Comparison of ENCODE assay signal across 9 mouse cellular contexts in genomic region chr17:46287678-46288095, GRCm38 (mm10). TPM values are rescaled to one million over a fixed set of nuclear protein-coding genes. Genes with fewer than 3 reads are reported as not detected.
DNase-seq lines count a peak whose midpoint lies in the region; ATAC-seq and TF ChIP-seq lines count a peak whose summit lies in the region.
"Had no signal": no experiment of that assay in that cellular context is flagged by ENCODE, and none has a peak within 500 bp of the region (broad histone marks: within the 10 kb centered on the region; RNA-seq: fewer than 3 reads in every experiment).

No protein-coding gene starts in this region.

- TF ChIP-seq CTCF in layer of hippocampus, adult 2 months (conservative IDR thresholded peaks at IDR 0.05), result no peak

- H3K36me3 ChIP-seq in heart, embryonic 13.5 days, result no peaks in the 10 kb centered on the region
- no peaks in the 10 kb centered on the region for H3K36me3 ChIP-seq in kidney, embryonic 15.5 days
- H3K36me3 ChIP-seq in stomach, embryonic 15.5 days, result no peaks in the 10 kb centered on the region

- no peak overlapping the region for H3K4me2 ChIP-seq in heart, embryonic 13.5 days
- peak overlapping the region; percentile 24; the same call in 1 of the 2 replicates for H3K4me2 ChIP-seq in kidney, embryonic 15.5 days
- H3K4me2 ChIP-seq in stomach, embryonic 15.5 days, result no peak overlapping the region

- no peak overlapping the region for H3K4me3 ChIP-seq in heart, embryonic 13.5 days
- H3K4me3 ChIP-seq in kidney, embryonic 15.5 days (replicated peaks), result no peak overlapping the region
- no peak overlapping the region for H3K4me3 ChIP-seq in stomach, embryonic 15.5 days (replicated peaks)
- H3K4me3 ChIP-seq in layer of hippocampus, adult 2 months, result no peak overlapping the region

- H3K9me3 ChIP-seq in heart, embryonic 13.5 days, result no peaks in the 10 kb centered on the region
- H3K9me3 ChIP-seq in kidney, embryonic 15.5 days (replicated peaks), result no peaks in the 10 kb centered on the region
- no peaks in the 10 kb centered on the region for H3K9me3 ChIP-seq in stomach, embryonic 15.5 days

- peak; percentile 90 for DNase-seq in 3T3-L1 (ENCODE audit: low read depth, low spot score)
- peak; percentile 62 for DNase-seq in MN1 (ENCODE audit: low spot score)
- DNase-seq in layer of hippocampus, adult 2 months (ENCODE audit: low spot score in 2 of 2), result no peak
- no peak for DNase-seq in natural killer cell, adult 2 months (ENCODE audit: low spot score in 2 of 2)
- DNase-seq in layer of hippocampus, adult 9-11 months, result no peak

- 68% methylated on average over 11 of the region's 11 CpGs for WGBS in heart, embryonic 13.5 days
- 44% methylated on average over 11 of the region's 11 CpGs for WGBS in kidney, embryonic 15.5 days
- WGBS in stomach, embryonic 15.5 days, result 47% methylated on average over 11 of the region's 11 CpGs

- peaks cover 12% of the 10 kb centered on the region for H3K4me1 ChIP-seq in heart, embryonic 13.5 days
- peaks cover 28% of the 10 kb centered on the region for H3K4me1 ChIP-seq in kidney, embryonic 15.5 days
- H3K4me1 ChIP-seq in stomach, embryonic 15.5 days, result 0 out of 2 replicates have a peak, but pooled peaks cover 3% of the 10 kb centered on the region

- no peak overlapping the region; the same call in 1 of the 2 replicates for H3K27ac ChIP-seq in heart, embryonic 13.5 days (replicated peaks)
- H3K27ac ChIP-seq in kidney, embryonic 15.5 days, result 0 out of 2 replicates have a peak overlapping the region, but pooled peaks have one; percentile 24
- H3K27ac ChIP-seq in stomach, embryonic 15.5 days, result peak overlapping the region; percentile 3; the same call in 1 of the 2 replicates
- H3K27ac ChIP-seq in layer of hippocampus, adult 2 months, result no peak overlapping the region
- H3K27ac ChIP-seq: macrophage had no signal

- H3K27me3 ChIP-seq in heart, embryonic 13.5 days (replicated peaks), result peaks cover 12% of the 10 kb centered on the region
- H3K27me3 ChIP-seq in kidney, embryonic 15.5 days, result peaks cover 5% of the 10 kb centered on the region; the same call in 1 of the 2 replicates
- H3K27me3 ChIP-seq in stomach, embryonic 15.5 days (replicated peaks), result no peaks in the 10 kb centered on the region

- H3K9ac ChIP-seq in heart, embryonic 13.5 days, result peak overlapping the region; percentile 5; the same call in 1 of the 2 replicates
- no peak overlapping the region for H3K9ac ChIP-seq in kidney, embryonic 15.5 days
- no peak overlapping the region for H3K9ac ChIP-seq in stomach, embryonic 15.5 days

- no peak for ATAC-seq in heart, embryonic 13.5 days (ENCODE audit: extremely low read depth, insufficient number of reproducible peaks, low FRiP score, low TSS enrichment)
- peak; percentile 55; the same call in 1 of the 2 replicates for ATAC-seq in kidney, embryonic 15.5 days (replicated peaks; ENCODE audit: low FRiP score)
- peak; percentile 59; the same call in 1 of the 2 replicates for ATAC-seq in stomach, embryonic 15.5 days (ENCODE audit: insufficient read depth, low FRiP score, low read depth)

RNA-seq across cellular contexts. Expression of gene Tjap1, which starts 4.9 kb away (rescaled TPM):
- 35.7 and 37.1 TPM in 2 replicates for polyA plus RNA-seq in heart, embryonic 13.5 days (2015; fragmentation: Nextera tagmentation; extraction: Ambion mirVana)
- 40.3 and 47.7 TPM in 2 replicates for polyA plus RNA-seq in kidney, embryonic 15.5 days (2015; fragmentation: Nextera tagmentation; extraction: Ambion mirVana)
- 33.8 and 37.2 TPM in 2 replicates for polyA plus RNA-seq in stomach, embryonic 15.5 days (2015; fragmentation: Nextera tagmentation; extraction: Ambion mirVana)
- 10 to 100 TPM; 54.0 to 56.7 TPM for total RNA-seq in layer of hippocampus, adult 2 months (2021)

RNA-seq across cellular contexts. Expression of gene Dlk2, which starts 9.5 kb away (rescaled TPM):
- polyA plus RNA-seq in heart, embryonic 13.5 days (2015; fragmentation: Nextera tagmentation; extraction: Ambion mirVana), result 0.35 and 0.47 TPM in 2 replicates
- 0.42 and 0.85 TPM in 2 replicates for polyA plus RNA-seq in kidney, embryonic 15.5 days (2015; fragmentation: Nextera tagmentation; extraction: Ambion mirVana)
- polyA plus RNA-seq in stomach, embryonic 15.5 days (2015; fragmentation: Nextera tagmentation; extraction: Ambion mirVana), result 4.5 and 5.7 TPM in 2 replicates
- total RNA-seq in layer of hippocampus, adult 2 months (2021), result 10 to 100 TPM; 52.5 to 53.5 TPM
- polyA plus RNA-seq: macrophage had no signal

RNA-seq across cellular contexts. Expression of gene Lrrc73, which starts 34.4 kb away (rescaled TPM):
- polyA plus RNA-seq in heart, embryonic 13.5 days (2015; fragmentation: Nextera tagmentation; extraction: Ambion mirVana), result 0.59 and 0.88 TPM in 2 replicates
- 0.60 and 0.71 TPM in 2 replicates for polyA plus RNA-seq in kidney, embryonic 15.5 days (2015; fragmentation: Nextera tagmentation; extraction: Ambion mirVana)
- polyA plus RNA-seq in stomach, embryonic 15.5 days (2015; fragmentation: Nextera tagmentation; extraction: Ambion mirVana), result 0.58 and 1.1 TPM in 2 replicates
- total RNA-seq in layer of hippocampus, adult 2 months (2021), result 10 to 100 TPM; 57.3 to 58.2 TPM
- polyA plus RNA-seq: macrophage had no signal

RNA-seq across cellular contexts. Expression of gene Yipf3, which starts 39.8 kb away (rescaled TPM):
- polyA plus RNA-seq in heart, embryonic 13.5 days (2015; fragmentation: Nextera tagmentation; extraction: Ambion mirVana), result 80.3 and 83.1 TPM in 2 replicates
- 103 and 113 TPM in 2 replicates for polyA plus RNA-seq in kidney, embryonic 15.5 days (2015; fragmentation: Nextera tagmentation; extraction: Ambion mirVana)
- polyA plus RNA-seq in stomach, embryonic 15.5 days (2015; fragmentation: Nextera tagmentation; extraction: Ambion mirVana), result 98.2 and 104 TPM in 2 replicates
- total RNA-seq in layer of hippocampus, adult 2 months (2021), result 10 to 100 TPM; 80.3 to 95.2 TPM

RNA-seq across cellular contexts. Expression of gene Polr1c, which starts 39.8 kb away (rescaled TPM):
- polyA plus RNA-seq in heart, embryonic 13.5 days (2015; fragmentation: Nextera tagmentation; extraction: Ambion mirVana), result 46.8 and 48.4 TPM in 2 replicates
- 104 TPM in 2 replicates for polyA plus RNA-seq in kidney, embryonic 15.5 days (2015; fragmentation: Nextera tagmentation; extraction: Ambion mirVana)
- polyA plus RNA-seq in stomach, embryonic 15.5 days (2015; fragmentation: Nextera tagmentation; extraction: Ambion mirVana), result 77.4 and 79.8 TPM in 2 replicates
- total RNA-seq in layer of hippocampus, adult 2 months (2021), result 10 to 100 TPM; 37.6 to 39.0 TPM

Comparison
In these comparisons a context has a peak if more than half of its experiments do, and no peak if none do; other contexts are left out.
1. DNase-seq: peak in 3T3-L1 (single experiment) and MN1 (single experiment); none in layer of hippocampus, adult 2 months (0 of 2), natural killer cell, adult 2 months (0 of 2) and layer of hippocampus, adult 9-11 months (single experiment).
2. H3K27ac ChIP-seq: peak in kidney, embryonic 15.5 days (single experiment) and stomach, embryonic 15.5 days (single experiment); none in heart, embryonic 13.5 days (single experiment) and layer of hippocampus, adult 2 months (single experiment).